Mouse (Mus musculus) cerebellum, adult 9-10 months (tissue): ENCODE measurements at regions not wholly inside any gene's neighbourhood (a gene's known extent, or its start where the extent isn't known, plus 50 kb on each side); places are given as distances from the start of the nearest gene placed in this dataset.
"Not testable (repeated sequence)": the region's sequence is repeated elsewhere in the genome, so short reads cannot be mapped to it uniquely, and the experiment has no call there.

Experiments
- DNase-seq: peaks from one replicate; pipeline ENCODE4 v3.0.0; 2022

- no peak for DNase-seq
Measured at GRCm38 (mm10) chr14:96879701-96880100, 360.8 kb upstream of the Klhl1 start.

- no peak for DNase-seq
Measured at GRCm38 (mm10) chr14:96871969-96872368, 353.1 kb upstream of the Klhl1 start.

GRCm38 (mm10) chr14:96838910-96839309, 320.0 kb upstream of the Klhl1 start:
- DNase-seq: peak; percentile 5

- no peak for DNase-seq
Measured at GRCm38 (mm10) chr14:96825083-96825482, 306.2 kb upstream of the Klhl1 start.

- DNase-seq: no peak
Measured at GRCm38 (mm10) chr14:96815665-96816064, 296.8 kb upstream of the Klhl1 start.

- DNase-seq: no peak
Measured at GRCm38 (mm10) chr14:96805284-96805683, 286.4 kb upstream of the Klhl1 start.

- no peak for DNase-seq
Measured at GRCm38 (mm10) chr14:96794806-96795205, 275.9 kb upstream of the Klhl1 start.

- no peak for DNase-seq
Measured at GRCm38 (mm10) chr14:96787917-96788316, 269.0 kb upstream of the Klhl1 start.

GRCm38 (mm10) chr14:96787286-96787685, 268.4 kb upstream of the Klhl1 start:
- DNase-seq: no peak

GRCm38 (mm10) chr14:96775801-96776200, 256.9 kb upstream of the Klhl1 start:
- DNase-seq: no peak

GRCm38 (mm10) chr14:96760591-96760990, 241.7 kb upstream of the Klhl1 start:
- no peak for DNase-seq

GRCm38 (mm10) chr14:96733211-96733610, 214.3 kb upstream of the Klhl1 start:
- DNase-seq: no peak

- no peak for DNase-seq
Measured at GRCm38 (mm10) chr14:96697086-96697485, 178.2 kb upstream of the Klhl1 start.

GRCm38 (mm10) chr14:96690923-96691322, 172.0 kb upstream of the Klhl1 start:
- DNase-seq: no peak

- DNase-seq: no peak
Measured at GRCm38 (mm10) chr14:96683943-96684342, 165.0 kb upstream of the Klhl1 start.

- DNase-seq: no peak
Measured at GRCm38 (mm10) chr14:96681740-96682139, 162.8 kb upstream of the Klhl1 start.

GRCm38 (mm10) chr14:96676213-96676612, 157.3 kb upstream of the Klhl1 start:
- DNase-seq: no peak

- no peak for DNase-seq
Measured at GRCm38 (mm10) chr14:96668635-96669034, 149.7 kb upstream of the Klhl1 start.

GRCm38 (mm10) chr14:96656500-96656899, 137.6 kb upstream of the Klhl1 start:
- no peak for DNase-seq

GRCm38 (mm10) chr14:96630291-96630690, 111.4 kb upstream of the Klhl1 start:
- DNase-seq: no peak

GRCm38 (mm10) chr14:96606736-96607135, 87.8 kb upstream of the Klhl1 start:
- DNase-seq: no peak

GRCm38 (mm10) chr14:96601092-96601491, 82.2 kb upstream of the Klhl1 start:
- DNase-seq: not testable (repeated sequence)

- DNase-seq: no peak
Measured at GRCm38 (mm10) chr14:96592051-96592450, 73.1 kb upstream of the Klhl1 start.
